Mouse (Mus musculus) adrenal gland, postnatal 25 days (tissue): ENCODE measurements around the gene Slc1a7. TPM values are rescaled to one million over a fixed set of nuclear protein-coding genes. Genes with fewer than 3 reads are reported as not detected.

Source experiments
- DNase-seq: peaks from one replicate; pipeline ENCODE4 v3.0.0; 2021; ENCODE audit warnings: mixed read lengths
- total RNA-seq: library from RNA; stranded (reverse); gene quantifications from 2 replicates; pipeline ENCODE4 v1.2.3, GENCODE M21; 2021

Slc1a7 gene
- total RNA-seq, 1 experiment from 2014 or later: 0.58 TPM

DNA sequence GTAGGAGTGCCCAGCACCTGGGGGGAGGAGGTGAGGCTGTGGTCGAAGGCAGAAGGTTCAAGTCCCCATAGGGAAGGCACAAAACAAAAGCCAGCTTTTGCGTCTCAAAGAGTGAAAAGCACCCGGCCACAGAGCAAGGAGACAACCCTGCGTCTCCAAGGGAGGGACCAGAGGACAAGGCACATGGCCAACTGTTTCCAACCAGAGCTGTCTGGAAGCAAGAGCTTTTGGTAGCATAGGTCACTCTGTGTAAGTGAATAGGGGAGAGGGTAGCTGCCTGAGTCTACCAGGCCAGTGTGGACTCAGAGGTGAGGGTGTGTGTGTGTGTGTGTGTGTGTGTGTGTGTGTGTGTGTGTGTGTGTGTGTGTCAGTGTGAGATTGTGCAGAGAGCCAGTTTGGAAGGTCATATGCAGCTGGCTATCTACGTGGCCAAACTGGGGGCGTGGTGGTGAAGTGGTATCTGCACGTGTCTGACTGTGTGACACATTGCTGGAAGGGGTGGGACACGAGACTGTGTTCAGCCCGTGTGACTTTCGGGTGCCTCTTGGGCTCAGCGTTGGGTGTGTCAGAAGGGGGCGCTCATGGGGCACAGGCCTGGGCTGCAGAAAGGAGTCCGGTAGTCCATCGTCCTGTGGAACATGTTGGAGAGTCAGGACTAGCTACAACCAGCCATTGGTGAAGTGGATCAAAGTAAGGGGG, 47.1 kb downstream of the Slc1a7 start:
- peak; percentile 72 for DNase-seq

DNA sequence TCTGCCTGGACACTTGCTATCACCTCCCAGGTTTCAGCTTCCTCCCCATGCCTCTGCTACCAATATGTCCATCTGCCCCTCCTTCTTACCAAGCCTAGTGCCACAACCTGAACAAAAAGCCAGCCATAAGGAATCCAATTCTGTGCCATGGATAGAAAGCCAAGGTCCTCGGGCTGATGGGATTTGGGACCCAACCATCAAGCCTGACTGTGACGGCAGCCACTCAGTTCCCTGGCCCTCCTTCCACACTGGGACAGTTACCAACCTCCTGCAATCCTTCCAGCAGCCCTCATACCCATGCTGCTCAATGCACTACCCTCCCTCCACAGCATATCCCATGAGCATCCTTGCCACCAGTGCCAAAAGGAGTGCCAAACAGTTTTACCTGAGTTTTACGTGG, 48.2 kb downstream of the Slc1a7 start:
- DNase-seq: peak; percentile 24

DNA sequence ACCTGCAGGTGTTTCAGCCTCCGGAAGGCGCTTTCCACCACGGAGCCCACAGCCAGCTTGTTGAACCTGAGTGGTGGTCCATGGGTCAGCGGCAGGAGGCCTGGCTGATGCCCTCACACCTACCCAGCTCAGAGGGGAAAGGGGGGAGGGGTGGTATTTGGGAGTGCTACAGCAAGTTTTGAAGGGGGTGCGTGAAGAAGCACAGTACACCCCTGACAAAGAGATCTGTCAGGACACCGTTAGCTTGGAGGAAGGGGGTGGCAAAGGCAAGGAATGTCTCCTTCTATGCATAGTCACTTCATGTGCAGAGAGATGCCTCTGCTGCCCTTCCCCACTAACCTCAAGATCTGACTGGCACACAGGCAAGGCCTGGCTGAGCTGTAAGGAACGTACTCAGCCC, 49.7 kb downstream of the Slc1a7 start:
- no peak for DNase-seq

DNA sequence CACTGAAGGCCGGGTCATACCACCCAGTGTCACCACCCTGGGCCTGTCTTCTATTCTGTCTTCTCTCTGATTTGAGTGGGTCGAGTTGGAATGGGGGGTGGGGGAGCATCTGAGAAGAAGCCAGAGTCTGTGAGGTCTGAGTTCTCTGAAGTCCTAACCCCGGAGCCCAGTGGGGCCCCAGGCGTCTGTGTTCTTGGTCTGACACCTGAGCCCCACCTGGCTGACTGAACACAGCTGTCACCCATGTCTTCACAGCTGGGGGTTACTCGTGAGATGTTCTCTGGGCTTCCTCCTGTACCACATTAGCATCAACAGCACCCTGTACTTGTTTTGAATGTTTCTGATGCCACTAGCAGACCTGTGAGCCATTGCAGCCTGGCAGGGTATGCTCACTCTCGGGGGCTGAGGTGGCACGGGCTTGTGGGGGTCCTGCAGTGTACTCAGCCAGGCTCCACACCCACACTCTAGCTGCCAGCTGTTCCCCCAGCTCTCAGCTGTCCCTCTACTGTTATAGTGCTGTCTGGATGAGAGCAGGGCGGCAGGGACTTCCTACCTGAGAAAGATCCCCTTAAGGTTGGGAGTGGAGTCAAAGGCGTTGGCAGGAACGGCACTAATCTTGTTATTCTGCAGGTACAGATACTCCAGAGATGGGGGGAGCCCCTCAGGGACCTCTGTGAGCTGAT, 50.2 kb downstream of the Slc1a7 start:
- no peak for DNase-seq

DNA sequence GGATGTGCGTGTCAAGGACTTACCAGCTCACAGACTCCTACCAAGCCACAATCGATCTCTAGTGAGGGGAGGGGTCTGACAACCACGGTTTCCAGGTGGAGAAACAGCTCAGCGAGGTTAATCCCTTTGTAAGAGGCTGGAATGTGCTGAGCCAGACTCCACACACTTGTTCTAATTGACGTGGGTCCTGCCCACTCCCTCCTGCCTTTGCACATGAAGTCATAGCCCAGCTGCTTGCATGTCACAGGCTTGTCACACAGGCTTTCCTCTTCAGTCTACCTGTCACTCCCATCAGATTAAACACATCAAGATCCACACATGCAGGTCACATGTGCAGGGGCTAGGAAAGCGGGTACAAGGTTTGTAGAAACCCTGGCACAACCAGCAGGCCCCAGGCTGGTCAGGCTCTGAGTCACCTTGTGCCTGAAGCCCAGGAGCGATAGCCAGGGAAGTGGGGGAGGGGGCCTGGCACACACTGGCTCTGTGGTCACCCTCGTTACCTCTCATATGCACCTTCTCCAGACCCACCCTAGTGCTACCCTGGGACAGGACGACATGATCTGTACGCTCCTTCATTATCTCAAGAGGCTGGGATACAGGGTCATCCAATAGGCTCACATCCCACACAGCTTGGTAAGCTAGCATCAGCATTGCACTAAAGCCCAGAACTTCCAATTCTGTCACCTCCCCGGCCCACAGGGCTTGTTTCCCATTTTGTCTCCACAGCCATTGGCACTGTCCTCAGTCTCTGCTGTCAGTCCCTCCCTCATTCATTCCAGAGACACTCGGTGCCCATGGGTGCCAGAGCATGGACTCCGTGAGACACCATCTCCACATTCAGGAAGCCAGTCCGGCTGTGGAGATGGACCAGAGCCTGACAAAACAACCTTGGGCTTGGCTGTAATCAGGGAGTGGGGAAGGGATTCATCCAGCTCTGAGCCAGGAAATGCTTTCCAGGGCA, 51.1 kb downstream of the Slc1a7 start:
- no peak for DNase-seq

DNA sequence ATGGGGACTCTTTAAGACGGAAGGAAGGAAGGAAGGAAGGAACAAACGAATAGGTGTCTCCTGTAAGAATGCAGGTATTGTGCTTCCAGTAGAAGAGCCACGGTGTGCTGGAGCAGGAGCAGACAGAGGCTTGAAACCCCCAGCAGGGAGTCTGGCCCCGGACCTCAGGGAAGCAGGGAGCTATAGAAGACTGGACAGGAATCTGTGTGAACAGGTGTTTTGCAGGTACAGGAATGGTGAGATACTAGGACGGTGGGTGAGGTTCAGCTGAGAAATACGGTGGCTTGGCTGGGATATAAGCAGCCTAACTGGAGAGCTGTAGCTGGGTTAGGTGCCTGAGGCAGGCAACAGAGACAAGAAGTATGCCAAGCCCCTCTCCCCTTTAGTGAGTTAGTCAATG, 52.0 kb downstream of the Slc1a7 start:
- no peak for DNase-seq

DNA sequence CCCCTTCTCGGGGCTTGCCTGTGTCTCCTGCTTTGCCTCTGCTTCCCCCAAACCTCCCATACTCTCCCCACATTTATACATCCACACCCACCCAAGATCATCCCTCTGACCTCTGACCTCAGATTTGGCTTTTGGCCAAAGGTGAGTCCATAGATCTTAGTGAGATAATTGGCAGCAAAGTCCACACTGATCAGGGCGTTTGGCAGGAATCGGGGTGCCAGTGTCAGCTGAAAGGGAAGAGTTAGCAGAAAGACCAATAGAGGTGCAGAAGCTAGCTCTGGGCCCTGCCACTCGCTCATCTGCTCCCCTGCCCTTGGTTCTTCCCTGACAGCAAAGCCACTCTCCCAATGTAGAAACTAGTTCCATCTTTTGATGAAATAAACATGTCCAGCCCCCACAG, 55.1 kb downstream of the Slc1a7 start:
- no peak for DNase-seq

DNA sequence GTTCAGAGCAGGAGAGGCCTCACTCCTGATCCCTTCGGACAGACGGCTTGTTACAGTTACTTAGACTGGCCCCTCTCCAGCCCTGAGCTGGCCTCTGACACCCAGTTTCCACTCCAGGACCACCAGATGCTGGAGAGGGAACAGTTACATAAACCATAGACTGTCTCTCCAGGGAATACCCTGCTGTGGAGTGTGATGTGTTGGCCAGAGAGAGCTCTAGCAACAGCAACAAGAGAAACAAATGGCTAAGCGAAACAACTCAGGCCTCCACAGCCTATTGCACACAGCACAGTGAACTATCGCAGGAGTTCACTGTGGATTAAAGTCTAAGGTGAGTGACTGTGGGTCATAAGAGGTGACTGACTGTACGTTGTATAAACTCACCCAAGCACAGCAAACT, 56.5 kb downstream of the Slc1a7 start:
- DNase-seq: no peak

DNA sequence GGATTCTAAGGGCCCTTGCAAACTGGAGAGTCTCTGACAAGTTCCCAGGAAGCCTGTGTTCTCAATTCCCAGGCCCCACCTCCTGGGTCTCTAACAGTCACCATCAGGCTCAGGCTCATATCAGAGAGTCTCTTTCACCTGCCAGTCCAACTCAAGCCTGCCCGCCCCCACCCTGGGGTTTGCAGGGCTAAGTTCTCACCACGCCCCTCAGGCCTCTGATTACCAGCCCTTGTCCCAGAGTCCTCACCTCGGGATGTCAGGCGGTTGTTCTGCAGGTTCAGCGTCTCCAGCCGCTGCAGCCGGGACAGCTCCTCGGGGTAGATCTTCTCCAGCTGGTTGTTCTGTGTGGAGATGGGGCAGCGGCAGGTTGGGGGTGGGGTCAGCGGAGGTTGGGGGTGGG, 57.1 kb downstream of the Slc1a7 start:
- DNase-seq: no peak

DNA sequence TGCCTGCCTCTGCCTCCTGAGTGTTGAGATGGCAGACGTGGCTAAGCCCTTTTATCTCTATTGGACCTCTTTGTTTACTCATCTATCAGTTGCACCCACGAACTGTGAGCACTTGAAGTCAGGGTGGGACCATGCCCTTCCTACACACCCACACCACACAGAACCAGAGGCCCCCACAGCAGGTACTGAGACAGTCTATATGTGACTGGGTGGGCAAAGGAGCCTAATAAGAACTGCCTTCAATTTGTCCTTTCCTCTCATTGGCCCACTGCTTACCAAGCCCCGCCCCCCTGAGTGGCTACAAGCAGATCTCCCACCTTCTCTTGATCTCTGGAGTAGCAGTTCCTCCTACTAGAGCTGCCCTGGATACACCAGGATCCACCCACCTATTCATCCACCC, 58.1 kb downstream of the Slc1a7 start:
- no peak for DNase-seq

DNA sequence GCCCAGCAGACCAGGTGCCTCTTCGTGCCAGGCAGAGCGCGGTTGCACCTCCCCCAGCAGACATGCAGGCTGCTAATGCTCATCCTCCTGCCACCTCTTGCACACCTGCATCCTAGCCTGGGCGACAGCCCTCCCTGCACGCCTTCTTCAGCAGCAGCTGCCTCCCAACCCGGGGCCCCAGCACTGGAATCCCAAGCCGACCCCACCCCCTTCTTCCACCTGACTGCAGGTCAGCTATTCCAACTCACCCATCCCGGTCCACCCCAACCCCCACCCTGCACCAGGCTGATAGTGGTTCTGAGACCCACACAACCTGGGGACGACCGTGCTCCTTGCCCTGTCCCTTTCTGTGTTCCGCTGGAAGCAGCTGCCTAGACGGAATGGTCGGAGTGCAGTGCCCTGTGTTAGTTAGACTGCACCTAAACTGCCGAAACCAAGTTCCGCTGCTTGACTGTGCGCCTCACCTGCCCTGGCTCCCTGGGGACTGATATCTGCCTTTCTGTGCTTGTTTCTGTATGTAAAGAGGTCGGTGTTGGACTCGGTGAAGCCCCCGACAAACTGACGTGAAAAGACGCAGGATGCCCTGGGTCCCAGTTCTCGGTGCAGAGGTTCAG, 62.9 kb downstream of the Slc1a7 start:
- no peak for DNase-seq

DNA sequence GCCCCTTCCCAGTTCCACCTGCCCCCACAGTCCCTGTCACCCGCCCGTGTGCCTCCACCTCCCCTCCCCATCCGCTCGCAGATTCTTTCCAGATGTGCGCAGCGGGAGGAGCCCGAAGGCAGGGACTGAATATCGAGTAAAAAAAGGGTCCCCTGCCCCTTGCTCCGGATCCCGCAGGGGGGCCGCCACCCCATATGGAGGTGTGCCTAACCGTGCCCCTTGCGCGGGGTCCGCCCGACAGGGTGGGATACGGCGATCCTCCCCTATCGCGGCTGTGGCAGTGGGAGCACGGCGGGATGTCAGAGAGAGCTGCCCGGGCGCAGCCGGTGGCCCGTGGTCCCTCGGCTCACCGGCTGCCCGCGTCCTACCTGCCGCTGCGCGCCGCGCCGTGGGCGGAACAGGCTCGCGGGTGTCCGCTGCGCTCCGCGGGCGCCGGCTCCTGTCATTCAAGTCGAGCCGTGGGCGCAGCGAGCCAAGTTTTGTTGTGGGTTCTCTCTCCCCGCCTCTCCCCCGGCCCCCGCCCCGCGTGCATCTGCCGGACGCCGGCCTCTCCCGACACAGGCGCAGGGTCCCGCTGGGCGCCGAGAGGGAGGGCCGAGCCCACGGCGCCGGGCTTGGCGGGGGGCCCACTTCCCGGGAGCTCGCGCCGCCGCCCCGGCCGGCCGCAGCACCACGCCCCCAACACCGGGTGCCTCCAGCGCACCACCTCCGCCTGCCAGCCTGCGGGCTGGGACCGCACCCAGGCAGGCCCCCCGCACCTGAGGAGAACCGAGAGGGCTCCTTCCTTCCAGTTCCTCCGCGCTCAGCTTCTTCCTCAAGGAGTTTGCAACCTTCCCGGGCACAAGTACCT, 63.6 kb downstream of the Slc1a7 start:
- DNase-seq: peak; percentile 65

DNA sequence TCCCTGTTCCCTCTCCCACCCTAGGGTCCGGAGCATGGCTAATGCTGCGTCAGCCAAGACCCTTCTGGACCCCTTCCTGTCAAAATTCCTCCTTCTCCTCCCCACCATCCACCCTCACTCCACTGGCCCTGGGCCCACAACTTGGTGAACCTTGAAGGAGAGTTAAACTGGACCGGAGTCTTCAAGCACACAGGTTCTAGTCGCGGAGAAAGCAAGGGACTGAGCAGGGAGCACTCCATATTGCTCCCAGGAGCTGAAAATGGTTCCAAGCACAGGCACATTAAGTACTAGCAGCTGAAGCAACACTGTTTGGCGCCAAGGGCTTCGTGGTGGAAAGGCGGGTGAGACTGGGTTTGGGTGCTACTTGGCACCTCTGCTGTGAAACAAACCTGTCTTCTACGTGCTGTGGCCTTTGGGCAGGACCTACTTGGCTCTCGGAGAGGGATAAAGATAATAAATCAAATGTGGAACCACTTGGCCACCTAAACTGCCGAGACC, 64.3 kb downstream of the Slc1a7 start:
- DNase-seq: no peak

DNA sequence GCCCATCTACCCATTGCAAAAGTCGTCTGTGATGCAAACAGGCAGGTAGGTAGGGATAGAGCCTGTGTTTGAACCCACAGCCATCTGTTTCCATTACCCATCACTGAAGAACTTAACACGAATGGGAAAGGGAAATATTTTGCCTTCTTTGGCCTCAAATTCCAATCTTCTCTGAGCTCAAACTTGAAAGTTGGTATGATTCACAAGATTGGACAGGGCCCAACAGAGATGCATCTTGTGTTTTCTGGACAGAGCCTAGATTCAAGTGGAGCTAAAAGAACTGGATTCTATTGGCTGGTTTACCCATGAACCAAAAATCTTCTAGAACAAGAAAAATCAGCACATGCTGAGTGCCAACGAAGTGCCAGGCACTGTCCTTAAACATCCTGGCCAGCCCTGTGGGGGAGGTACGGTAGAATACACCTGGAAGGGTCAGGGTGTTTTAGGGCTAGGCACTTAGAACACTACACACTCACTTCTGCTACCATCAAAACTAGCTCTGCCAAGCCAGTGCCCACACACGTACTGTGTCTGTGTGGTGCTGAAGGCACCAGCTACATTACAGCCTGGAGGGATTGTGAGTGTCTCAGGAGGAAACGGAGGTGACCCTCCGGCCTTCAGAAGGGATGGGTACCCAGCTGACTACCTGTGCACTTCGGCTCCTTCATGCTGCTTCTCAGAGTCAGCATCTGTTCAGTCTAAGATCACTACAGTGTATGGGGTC, 65.1 kb downstream of the Slc1a7 start:
- no peak for DNase-seq

DNA sequence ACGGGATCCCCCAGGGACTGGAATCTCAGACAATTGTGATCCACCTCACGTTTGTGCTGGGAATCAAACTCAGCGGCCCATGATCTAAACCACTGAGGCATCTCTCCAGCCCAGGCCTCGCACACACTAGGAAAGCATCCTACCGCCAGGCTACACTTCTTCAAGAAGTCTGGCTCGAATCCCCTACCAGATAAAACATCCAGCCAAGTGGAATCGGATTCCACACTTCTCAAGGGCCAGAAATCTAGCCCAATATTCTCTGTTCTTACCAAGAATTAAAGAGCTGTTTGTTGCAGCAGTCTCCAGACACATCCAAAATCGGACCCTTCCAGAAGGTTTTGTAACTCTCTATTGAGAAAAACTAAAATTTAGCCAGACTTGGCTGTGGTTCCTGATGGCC, 68.9 kb downstream of the Slc1a7 start:
- no peak for DNase-seq

DNA sequence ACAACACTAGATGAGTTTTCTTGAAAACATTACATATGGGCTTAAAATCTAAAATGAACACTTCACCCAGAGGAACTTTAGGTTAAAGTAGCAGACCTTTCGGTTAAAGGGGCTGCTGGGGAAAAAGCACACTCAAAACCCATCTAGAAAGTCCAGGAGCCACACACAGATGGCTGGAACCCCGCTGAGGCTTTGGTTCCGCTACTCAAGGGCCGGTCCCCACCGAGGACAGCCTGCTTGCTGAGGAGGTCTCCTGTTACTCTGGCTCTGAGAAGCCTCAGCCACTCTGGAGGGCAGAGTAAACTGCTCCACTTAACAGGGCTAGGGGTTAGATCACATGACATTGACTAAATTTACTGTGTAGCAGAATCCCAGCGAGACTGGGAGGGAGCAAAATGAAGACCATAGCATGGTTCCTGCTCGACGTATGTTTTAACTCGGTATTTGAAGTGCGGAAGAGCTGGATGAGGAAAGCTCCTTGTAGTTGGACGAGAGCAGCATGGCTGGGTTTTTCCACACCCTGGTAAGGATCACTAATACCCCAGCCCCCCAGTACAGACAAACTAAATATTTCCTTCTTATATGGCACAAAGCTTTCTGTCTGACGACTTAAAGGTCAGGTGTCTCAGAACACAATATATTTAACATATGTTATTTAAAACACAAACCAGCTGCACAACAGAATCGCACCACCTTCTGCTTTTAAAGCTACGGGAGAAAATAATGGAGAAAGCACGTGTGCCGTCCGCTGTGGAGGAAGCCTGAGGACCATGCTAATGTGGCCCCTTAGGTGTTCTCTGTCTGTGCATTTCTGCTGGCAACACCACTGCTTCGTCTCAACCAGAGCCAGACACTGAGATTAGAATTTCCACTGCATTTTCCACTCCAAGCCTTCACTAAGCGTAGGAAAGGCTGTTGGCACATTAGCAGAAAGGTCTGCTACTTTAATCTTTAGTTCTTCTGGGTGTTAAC, 77.3 kb downstream of the Slc1a7 start:
- no peak for DNase-seq

DNA sequence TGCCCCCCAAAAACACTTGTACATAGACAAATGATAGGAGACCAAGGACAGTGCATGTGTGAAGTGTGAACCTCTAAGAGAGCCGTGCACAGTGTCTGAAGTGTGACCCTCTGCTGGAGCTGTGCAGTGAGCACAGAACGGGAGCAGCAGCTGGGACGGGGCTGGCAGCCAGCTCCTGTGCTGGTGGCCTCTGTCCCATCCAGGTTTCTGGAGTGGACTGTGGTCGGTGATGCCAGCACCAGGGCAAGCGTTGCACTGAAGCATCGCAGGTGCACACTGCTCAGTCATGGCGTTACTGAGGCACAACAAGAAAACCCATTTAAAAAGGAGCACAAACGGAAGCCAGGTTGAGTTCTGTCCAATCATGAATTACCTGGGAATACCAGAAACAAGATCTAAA, 78.0 kb downstream of the Slc1a7 start:
- no peak for DNase-seq

DNA sequence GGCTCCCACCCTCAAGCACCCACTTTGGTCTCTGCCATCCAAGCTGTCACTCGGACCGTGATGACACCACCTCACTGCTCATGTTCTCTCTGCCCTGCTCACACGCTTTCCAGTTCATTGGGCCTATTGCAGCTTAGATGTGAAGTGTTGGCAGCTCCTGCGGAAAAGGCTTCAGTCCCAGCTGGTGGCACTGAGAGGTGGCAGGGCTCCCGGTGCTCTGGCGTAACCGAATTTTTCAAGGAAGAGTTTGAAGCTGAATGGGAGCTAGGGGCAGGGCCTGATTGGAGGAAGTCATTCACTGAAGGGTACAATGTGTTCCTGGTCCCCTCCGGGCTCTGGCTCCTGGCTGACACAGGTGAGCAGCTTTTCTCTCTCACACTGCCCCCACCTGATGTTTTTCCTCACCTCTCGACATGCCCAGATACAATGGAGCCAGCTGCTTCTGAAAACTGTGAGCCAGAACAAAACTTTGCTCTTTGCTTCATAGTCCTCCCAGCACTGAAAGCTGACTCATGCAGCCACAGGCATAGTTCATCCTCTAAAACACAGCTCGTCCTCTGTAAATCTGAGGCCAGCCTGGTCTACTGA, 83.6 kb downstream of the Slc1a7 start:
- no peak for DNase-seq

DNA sequence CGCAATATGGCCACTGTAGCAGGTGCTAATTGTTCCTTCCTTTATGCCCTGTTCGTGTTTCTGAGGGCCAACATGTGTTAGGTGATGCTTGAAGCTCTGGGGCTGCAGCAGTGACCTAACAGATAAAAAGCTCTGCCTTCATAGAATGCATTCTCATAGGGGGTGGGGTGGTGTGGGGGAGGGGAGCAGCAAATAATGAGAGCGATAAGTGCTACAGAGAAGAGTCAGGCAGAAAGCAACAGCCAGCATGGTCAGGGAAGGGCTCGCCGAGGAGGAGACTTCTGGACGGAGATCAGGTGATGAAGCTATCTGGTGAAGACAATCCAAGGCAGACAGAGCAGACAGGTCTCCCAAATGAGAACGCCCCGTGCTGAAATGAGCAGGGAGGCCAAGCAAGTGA, 84.5 kb downstream of the Slc1a7 start:
- no peak for DNase-seq
